Mouse (Mus musculus): ENCODE data around the gene Ppm1h. TPM values are rescaled to one million over a fixed set of nuclear protein-coding genes. Genes with fewer than 3 reads are reported as not detected.

The Ppm1h gene
- total and polyA plus RNA-seq, 2 experiments from 2014 or later = 4.9 to 6.1 TPM

- DNase-seq (ENCODE audit: low spot score) (no peak), ATAC-seq (ENCODE audit: insufficient read depth, low read depth) (no peak)
- no peaks in the 10 kb centered on the region for H3K27me3 ChIP-seq (ENCODE audit: control insufficient read depth, insufficient read depth, low read length)
- H3K9me3 ChIP-seq (replicated peaks; ENCODE audit: control insufficient read depth, low read length) = no peaks in the 10 kb centered on the region
- H3K4me3 ChIP-seq (ENCODE audit: low read depth, low read length) = no peak overlapping the region
- H3K4me2 ChIP-seq (ENCODE audit: low read depth, low read length) = no peak overlapping the region
- peaks cover 9% of the 10 kb centered on the region for H3K4me1 ChIP-seq (ENCODE audit: control insufficient read depth, insufficient read depth)
- no peaks in the 10 kb centered on the region for H3K36me3 ChIP-seq (replicated peaks; ENCODE audit: control insufficient read depth, insufficient read depth, low read length)
- H3K27ac ChIP-seq (ENCODE audit: low read depth) = no peak overlapping the region
- 51% methylated on average over 4 of the region's 4 CpGs for WGBS
- TF ChIP-seq CTCF (IDR thresholded peaks at IDR 0.05; ENCODE audit: low read depth) (no peak), EP300 (IDR thresholded peaks at IDR 0.05; ENCODE audit: low read depth) (no peak)
- no peak overlapping the region for H3K9ac ChIP-seq (replicated peaks; ENCODE audit: low read depth, low read length)
Observed at GRCm38 (mm10) chr10:122808186-122808585, 129.6 kb downstream of the Ppm1h start.

GRCm38 (mm10) chr10:122809851-122810250, 131.3 kb downstream of the Ppm1h start:
- no peak for DNase-seq (ENCODE audit: low spot score)

GRCm38 (mm10) chr10:122815094-122815493, 136.5 kb downstream of the Ppm1h start:
- Histone ChIP-seq H3K27ac (ENCODE audit: low read depth) (peak overlapping the region; percentile 4; the same call in 1 of the 2 replicates), H3K27me3 (ENCODE audit: control insufficient read depth, insufficient read depth, low read length) (no peaks in the 10 kb centered on the region), H3K9me3 (replicated peaks; ENCODE audit: control insufficient read depth, low read length) (no peaks in the 10 kb centered on the region), H3K4me2 (ENCODE audit: low read depth, low read length) (peak overlapping the region; percentile 35; the same call in 1 of the 2 replicates), H3K4me1 (ENCODE audit: control insufficient read depth, insufficient read depth) (peaks cover 10% of the 10 kb centered on the region), H3K4me3 (ENCODE audit: low read depth, low read length) (no peak overlapping the region), H3K36me3 (replicated peaks; ENCODE audit: control insufficient read depth, insufficient read depth, low read length) (no peaks in the 10 kb centered on the region), H3K9ac (replicated peaks; ENCODE audit: low read depth, low read length) (0 out of 2 replicates have a peak overlapping the region, but pooled peaks have one; percentile 18)
- 54% methylated on average over 14 of the region's 14 CpGs for WGBS
- TF ChIP-seq CTCF (IDR thresholded peaks at IDR 0.05; ENCODE audit: low read depth) (no peak), EP300 (IDR thresholded peaks at IDR 0.05; ENCODE audit: low read depth) (no peak)
- ATAC-seq (ENCODE audit: insufficient read depth, low read depth) (peak; percentile 82), DNase-seq (ENCODE audit: low spot score) (peak; percentile 41)

More at GRCm38 (mm10) chr10:122809851-122810250, 131.3 kb downstream of the Ppm1h start:
- WGBS = 85% methylated on average over 8 of the region's 8 CpGs
- Histone ChIP-seq H3K9me3 (replicated peaks; ENCODE audit: control insufficient read depth, low read length) (no peaks in the 10 kb centered on the region), H3K36me3 (replicated peaks; ENCODE audit: control insufficient read depth, insufficient read depth, low read length) (no peaks in the 10 kb centered on the region), H3K4me2 (ENCODE audit: low read depth, low read length) (no peak overlapping the region), H3K9ac (replicated peaks; ENCODE audit: low read depth, low read length) (no peak overlapping the region), H3K4me3 (ENCODE audit: low read depth, low read length) (no peak overlapping the region), H3K27me3 (ENCODE audit: control insufficient read depth, insufficient read depth, low read length) (no peaks in the 10 kb centered on the region), H3K4me1 (ENCODE audit: control insufficient read depth, insufficient read depth) (peaks cover 9% of the 10 kb centered on the region), H3K27ac (ENCODE audit: low read depth) (no peak overlapping the region)
- no peak for ATAC-seq (ENCODE audit: insufficient read depth, low read depth)
- TF ChIP-seq EP300 (IDR thresholded peaks at IDR 0.05; ENCODE audit: low read depth) (no peak), CTCF (IDR thresholded peaks at IDR 0.05; ENCODE audit: low read depth) (no peak)

- no peaks in the 10 kb centered on the region for H3K36me3 ChIP-seq (replicated peaks; ENCODE audit: control insufficient read depth, insufficient read depth, low read length)
- DNase-seq (ENCODE audit: low spot score) (no peak), ATAC-seq (ENCODE audit: insufficient read depth, low read depth) (no peak)
- no peak overlapping the region for H3K4me2 ChIP-seq (ENCODE audit: low read depth, low read length)
- no peak overlapping the region for H3K9ac ChIP-seq (replicated peaks; ENCODE audit: low read depth, low read length)
- TF ChIP-seq EP300 (IDR thresholded peaks at IDR 0.05; ENCODE audit: low read depth) = no peak
- TF ChIP-seq CTCF (IDR thresholded peaks at IDR 0.05; ENCODE audit: low read depth) = no peak
- WGBS = 72% methylated on average over 8 of the region's 8 CpGs
- no peak overlapping the region for H3K27ac ChIP-seq (ENCODE audit: low read depth)
- no peaks in the 10 kb centered on the region for H3K9me3 ChIP-seq (replicated peaks; ENCODE audit: control insufficient read depth, low read length)
- H3K27me3 ChIP-seq (ENCODE audit: control insufficient read depth, insufficient read depth, low read length) = no peaks in the 10 kb centered on the region
- peaks cover 10% of the 10 kb centered on the region for H3K4me1 ChIP-seq (ENCODE audit: control insufficient read depth, insufficient read depth)
- no peak overlapping the region for H3K4me3 ChIP-seq (ENCODE audit: low read depth, low read length)
Observed at GRCm38 (mm10) chr10:122817741-122818140, 139.2 kb downstream of the Ppm1h start.

- 92% methylated on average over 6 of the region's 6 CpGs for WGBS
- Histone ChIP-seq H3K4me1 (ENCODE audit: control insufficient read depth, insufficient read depth) (peaks cover 10% of the 10 kb centered on the region), H3K27me3 (ENCODE audit: control insufficient read depth, insufficient read depth, low read length) (no peaks in the 10 kb centered on the region), H3K9me3 (replicated peaks; ENCODE audit: control insufficient read depth, low read length) (no peaks in the 10 kb centered on the region), H3K4me2 (ENCODE audit: low read depth, low read length) (no peak overlapping the region), H3K4me3 (ENCODE audit: low read depth, low read length) (no peak overlapping the region), H3K27ac (ENCODE audit: low read depth) (no peak overlapping the region), H3K9ac (replicated peaks; ENCODE audit: low read depth, low read length) (no peak overlapping the region), H3K36me3 (replicated peaks; ENCODE audit: control insufficient read depth, insufficient read depth, low read length) (no peaks in the 10 kb centered on the region)
- TF ChIP-seq EP300 (IDR thresholded peaks at IDR 0.05; ENCODE audit: low read depth) (no peak), CTCF (IDR thresholded peaks at IDR 0.05; ENCODE audit: low read depth) (no peak)
- DNase-seq (ENCODE audit: low spot score) (no peak), ATAC-seq (ENCODE audit: insufficient read depth, low read depth) (no peak)
Observed at GRCm38 (mm10) chr10:122819808-122820207, 141.2 kb downstream of the Ppm1h start.

GRCm38 (mm10) chr10:122821549-122821948, 143.0 kb downstream of the Ppm1h start:
- no peaks in the 10 kb centered on the region for H3K27me3 ChIP-seq (ENCODE audit: control insufficient read depth, insufficient read depth, low read length)
- H3K9ac ChIP-seq (replicated peaks; ENCODE audit: low read depth, low read length) = no peak overlapping the region
- DNase-seq (ENCODE audit: low spot score) = no peak
- no peak for ATAC-seq (ENCODE audit: insufficient read depth, low read depth)
- TF ChIP-seq CTCF (IDR thresholded peaks at IDR 0.05; ENCODE audit: low read depth) (no peak), EP300 (IDR thresholded peaks at IDR 0.05; ENCODE audit: low read depth) (no peak)
- no peak overlapping the region for H3K27ac ChIP-seq (ENCODE audit: low read depth)
- no peak overlapping the region for H3K4me2 ChIP-seq (ENCODE audit: low read depth, low read length)
- WGBS = 70% methylated on average over 6 of the region's 6 CpGs
- H3K4me3 ChIP-seq (ENCODE audit: low read depth, low read length) = no peak overlapping the region
- peaks cover 10% of the 10 kb centered on the region for H3K4me1 ChIP-seq (ENCODE audit: control insufficient read depth, insufficient read depth)
- no peaks in the 10 kb centered on the region for H3K36me3 ChIP-seq (replicated peaks; ENCODE audit: control insufficient read depth, insufficient read depth, low read length)
- H3K9me3 ChIP-seq (replicated peaks; ENCODE audit: control insufficient read depth, low read length) = no peaks in the 10 kb centered on the region
